Mouse (Mus musculus): Measurements from ENCODE around the gene Pex10.

- no peak for TF ChIP-seq POLR2A (IDR thresholded peaks at IDR 0.05; ENCODE audit: borderline replicate concordance, extremely low read depth, insufficient read depth, insufficient read length, poor library complexity, severe bottlenecking)
- TF ChIP-seq CTCF (IDR thresholded peaks at IDR 0.05; ENCODE audit: borderline replicate concordance, extremely low read depth, insufficient read depth, insufficient read length), result no peak
These were observed 32.0 kb upstream of the Pex10 start for GRCm38 (mm10) chr4:155034787-155035186.
